Mouse (Mus musculus) testis, postnatal 10 days (tissue): ENCODE measurements around the gene Slpi.
"Not testable (repeated sequence)": the region's sequence is repeated elsewhere in the genome, so short reads cannot be mapped to it uniquely, and the experiment has no call there.

ENCODE experiments used
- DNase-seq: peaks from one replicate; pipeline ENCODE4 v3.0.0; 2021; ENCODE audit warnings: low spot score

The Slpi gene

DNA sequence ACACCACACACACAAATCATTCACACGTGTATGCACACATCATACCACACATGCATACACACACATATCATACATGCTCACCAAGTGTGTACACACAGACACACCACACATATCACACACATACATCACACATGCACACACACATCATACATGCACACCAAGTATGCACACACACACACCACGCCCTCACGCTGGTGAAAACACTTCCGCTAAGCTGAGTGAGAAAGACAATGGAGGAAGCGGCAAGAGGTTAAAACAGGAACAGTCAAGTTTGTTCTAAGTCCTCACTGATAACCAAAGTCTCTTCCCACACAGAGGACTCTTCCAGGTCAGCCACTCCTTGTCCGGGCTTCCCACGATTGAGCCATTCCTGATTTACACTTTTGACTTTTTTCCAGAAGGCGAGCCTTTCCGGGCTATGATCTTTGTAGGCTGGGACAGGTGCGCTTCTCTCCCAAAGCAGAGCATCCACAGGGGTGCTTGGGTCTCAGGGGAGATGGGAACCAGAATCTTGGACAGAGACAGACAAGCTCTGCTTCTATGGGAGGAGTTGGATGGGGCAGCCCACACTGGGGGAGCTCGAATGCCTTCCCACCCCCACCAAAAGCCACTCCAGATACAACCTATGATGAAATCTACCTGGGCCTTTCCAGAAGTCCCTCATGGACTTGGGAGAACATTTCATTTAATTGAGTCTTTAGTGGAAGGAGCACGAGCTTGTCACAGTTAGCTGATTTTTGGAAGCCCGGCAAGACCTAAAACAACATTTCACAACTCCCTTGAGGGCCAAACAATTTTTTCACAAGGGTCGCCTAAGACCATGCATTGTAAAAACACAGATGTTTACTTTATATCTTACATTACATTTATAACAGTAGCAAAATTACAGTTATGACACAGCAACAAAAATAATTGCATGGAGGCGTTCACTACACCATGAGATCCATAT is 11.1 kb downstream of the Slpi start:
- peak; percentile 34 for DNase-seq

DNA sequence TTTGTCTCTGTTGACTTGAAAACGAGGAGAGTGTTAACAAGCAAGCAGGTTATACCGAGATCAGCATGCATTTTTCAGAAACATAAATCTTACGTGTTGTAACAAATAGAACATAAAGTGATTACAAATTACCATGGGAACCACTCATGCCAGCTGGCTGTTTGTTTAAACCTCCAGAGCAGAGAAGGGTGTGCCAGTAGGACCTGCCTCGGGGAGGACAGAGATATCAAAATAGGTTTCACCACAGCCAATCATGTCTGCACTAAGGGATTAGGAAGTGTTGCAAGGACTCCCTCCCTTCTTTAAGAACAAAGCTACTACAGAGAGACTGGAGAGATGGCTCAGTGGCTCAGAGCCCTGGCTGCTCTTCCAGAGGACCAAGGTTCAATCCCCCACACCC is 15.7 kb downstream of the Slpi start:
- peak; percentile 23 for DNase-seq

DNA sequence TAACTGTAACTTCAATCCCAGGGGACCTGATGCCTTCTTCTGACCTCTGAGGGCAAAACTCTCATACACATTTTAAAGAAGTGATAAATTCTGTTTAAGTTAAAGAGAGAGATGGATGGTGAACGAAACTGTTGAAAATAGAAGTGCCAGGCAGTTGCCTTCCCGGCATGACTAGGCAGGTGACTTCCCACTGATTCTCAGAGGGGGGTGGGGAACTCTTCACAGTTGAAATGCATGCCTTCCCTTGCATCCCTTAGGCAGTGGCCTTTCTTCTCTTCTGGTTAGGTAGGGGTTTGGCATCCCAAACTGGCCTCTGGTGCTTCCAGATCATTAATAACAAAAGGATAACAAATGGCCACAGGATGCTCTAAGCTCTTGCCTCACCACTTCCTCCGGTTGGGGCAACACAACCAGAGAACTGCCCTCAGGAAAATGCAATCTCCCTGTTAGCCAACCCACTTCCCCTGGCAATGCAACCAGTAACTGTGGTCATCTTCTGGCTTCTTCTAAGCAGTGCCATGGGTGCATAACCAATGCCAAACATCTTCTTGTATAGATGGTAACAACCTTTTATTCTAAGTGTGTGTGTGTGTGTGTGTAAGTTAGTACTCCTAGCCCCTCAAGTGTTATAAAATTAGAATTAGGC is 16.4 kb downstream of the Slpi start:
- no peak for DNase-seq

DNA sequence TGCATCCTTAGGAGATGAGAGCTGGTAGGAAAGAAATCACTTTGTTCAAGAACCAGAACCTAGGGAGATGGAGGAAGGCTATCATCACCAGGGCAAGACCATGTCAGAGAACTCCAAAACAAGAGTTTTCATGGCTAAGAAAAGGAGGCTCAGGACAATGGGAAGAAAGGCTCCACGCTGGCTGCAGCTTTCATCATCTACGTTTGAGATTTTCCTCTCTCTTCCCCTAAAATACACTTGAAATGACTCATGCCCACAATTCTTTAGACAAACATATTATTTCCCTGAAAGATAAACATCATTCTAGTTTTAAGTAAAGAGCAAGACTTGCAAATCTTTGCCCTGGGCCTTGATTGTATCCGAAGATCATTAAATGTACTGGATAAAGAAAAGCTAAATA is 17.5 kb downstream of the Slpi start:
- no peak for DNase-seq

DNA sequence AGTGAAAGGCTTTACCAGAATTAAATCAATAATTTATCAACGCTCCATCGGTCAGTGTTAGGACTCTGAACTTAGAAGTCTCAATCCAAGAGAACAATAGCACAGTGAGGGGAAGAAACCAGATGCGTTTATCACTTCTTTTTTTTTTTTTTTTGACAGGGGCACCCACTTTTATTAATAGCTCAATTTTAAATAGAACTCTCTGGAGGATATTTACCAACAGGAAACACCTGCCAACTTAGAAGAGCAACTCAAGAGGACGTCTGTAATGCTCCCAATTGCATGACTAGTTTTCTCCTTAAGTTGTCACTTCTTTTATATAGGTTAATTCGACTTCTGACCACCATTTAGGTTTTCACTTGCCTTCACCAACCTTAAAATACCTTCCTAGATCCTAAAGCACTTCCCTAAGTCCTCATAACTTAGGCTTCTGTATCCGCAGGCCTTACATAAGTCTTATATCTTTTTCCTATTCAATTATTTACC is 20.2 kb downstream of the Slpi start:
- DNase-seq, result no peak

DNA sequence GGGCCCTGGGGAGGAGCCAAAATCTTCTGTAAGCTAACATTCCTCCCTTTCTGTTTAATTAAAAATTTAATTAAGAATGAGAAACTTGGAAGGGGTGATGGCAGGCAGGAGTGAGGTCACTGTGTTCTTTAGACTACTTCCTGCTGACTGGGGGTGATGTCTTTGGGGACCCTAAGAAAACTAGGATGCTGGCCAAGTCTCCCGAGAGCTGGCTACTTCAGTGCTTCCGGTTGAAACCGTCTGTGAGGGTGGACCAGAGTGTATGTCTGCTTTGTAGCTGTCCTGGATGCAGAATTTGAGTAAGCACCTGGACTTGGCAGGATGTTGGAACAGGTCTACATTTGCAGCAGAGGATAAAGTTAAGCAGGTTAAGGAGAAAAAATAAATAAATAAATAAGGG is 21.9 kb downstream of the Slpi start:
- DNase-seq, result no peak

DNA sequence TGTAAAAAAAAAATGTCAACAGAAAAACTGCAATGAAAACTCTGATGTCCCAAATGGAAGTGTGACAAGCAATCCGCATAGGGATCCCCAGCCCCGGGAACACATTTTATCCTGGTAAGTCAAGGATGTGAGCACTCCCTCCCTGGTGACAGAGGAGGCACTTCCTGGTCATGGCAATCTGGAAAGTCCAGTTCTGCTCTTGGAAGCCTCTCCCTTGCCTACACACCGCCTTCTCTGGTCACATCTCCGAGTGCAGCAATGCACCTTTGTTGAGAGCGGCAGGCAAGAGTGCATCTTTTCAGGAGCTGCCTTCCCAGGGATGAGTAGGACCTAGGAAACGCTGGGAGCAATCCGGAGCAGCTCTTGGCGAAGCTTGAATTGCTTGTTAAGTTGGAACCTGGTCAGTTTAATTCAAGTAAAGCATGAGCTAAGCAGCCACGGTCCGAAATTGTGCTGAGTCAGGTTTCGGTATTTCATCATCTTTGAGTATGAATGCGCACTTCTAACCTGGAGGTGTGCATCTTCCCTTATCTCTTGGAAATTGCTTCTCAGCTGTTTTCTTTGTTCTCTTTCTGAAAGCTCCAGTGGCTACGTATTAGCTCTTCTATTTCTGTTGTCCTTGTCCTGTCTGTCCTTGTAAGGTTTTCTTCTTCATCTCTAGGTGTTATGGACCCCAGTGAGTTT is 27.8 kb downstream of the Slpi start:
- no peak for DNase-seq

DNA sequence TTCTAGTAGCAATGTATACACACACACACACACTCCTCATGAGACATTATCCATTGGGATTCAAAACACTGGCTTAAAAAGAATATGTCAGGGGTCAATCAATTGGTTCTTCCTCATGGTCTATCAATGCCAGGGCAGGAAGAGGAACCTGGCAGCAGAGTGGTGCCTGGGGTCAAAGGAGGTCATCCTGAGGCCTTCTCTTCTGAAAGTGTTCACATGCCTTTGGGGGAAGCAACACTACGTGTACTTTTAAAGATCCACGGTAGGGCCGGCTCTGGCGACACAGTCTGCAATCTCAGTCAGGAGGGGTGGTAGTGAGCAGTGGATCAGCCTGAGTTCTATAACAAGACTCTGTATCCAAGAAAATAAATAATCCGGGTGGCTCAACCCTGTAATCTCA is 29.2 kb downstream of the Slpi start:
- DNase-seq, result no peak

DNA sequence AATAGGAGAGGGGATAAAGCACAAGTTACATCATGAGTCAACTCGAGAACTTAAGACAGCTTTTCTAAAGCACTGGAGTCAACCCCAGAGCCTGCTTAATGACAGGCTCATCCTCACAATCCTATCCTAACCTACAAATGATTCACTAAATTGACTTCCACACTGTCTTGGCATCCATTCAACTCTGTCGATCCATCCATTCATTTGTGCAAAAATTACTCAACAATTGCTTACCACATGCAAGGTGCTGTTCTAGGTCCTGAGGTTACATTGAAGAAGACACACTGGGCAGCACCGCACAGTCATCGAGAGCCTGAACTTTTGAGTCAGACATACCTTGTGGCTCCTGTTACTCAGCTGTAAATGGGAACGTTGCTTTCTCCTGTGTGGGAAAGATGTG is 29.9 kb downstream of the Slpi start:
- no peak for DNase-seq

DNA sequence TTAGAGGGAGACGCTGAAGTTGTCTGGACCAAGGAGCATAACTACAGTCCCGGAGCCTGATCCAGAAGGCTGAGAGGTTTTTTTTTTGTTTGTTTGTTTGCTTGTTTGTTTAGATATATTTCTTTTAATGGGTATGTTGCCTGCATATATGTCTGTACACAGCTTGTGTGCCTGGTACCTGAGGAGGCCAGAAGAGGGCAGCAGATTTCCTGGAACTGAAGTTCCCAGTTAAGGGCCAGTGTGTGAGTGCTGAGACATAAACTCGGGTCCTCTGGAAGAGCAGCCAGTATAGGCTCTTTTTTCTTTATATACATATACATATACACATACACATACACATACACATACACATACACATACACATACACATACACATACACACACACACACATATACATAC is 30.5 kb downstream of the Slpi start:
- no peak for DNase-seq

DNA sequence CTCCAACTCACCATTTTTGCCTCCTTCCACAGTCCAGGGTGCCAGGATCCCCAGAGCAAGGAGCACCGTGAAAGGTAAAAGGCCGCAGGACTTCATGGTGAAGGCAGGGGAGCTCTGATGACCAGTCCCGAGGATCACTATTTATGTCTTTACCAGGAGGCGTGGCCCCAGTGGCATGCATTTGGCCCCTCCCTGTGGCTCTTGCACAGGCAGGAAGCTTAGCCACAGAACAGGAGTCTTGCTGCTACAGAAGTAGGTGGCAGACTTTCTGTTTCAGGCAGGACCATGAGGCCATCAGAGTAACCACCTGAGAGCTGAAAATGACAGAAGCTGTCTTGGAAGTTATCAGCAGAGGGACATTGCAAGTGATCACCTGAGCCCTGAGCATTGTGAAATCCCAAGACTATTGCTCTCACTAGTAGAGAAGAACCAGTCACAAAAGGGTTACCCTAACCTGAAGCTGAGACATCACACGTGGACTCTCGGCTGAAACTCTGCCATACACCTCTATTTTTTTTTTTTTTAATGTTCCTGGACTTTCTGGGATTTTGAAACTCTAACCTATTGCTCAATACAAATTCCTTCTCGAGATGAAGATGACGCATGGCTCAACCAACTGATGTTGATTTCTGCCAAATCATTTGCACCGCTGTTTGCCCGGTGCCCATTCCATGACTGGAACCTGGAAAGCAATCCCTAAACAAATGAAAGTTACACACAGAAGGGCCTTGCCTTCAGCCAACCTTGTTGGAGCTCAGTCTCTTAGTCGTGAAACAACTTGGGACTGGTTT is 32.5 kb downstream of the Slpi start:
- no peak for DNase-seq

DNA sequence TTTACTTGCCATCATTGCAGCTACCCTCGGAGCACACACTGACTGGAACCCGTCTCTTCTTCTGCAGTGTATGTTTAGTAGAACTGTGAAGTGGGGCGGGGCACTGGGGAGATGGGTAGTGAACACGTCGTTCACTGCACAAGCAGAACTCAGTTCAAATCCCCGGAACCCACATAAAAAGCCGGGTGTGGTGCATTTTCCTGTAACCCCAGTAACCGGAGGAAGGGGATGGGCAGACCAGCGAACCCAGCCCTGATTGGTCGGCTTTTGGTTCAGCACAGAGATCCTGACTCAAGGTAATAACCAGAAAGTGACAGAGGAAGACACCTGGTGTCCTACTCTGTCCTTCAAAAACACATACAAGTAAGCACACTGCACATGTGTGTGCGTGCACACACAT is 35.5 kb downstream of the Slpi start:
- no peak for DNase-seq

DNA sequence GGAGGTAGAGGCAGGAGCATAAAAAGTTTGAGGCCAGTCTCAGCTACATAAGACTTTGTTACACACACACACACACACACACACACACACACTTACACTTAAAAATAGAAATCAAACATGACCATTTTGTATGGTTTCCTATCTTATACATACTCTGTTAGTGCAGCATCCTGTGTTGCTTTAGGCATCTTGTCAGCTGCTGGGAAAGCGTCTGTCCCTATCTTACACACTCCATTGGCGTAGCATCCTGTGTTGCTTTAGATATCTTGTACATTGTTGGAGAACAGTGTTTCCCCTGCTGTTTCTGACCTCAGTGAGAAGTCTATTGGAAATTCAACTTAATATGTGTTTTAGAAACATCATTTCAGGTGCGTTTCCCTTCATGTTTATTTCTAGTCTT is 36.2 kb downstream of the Slpi start:
- no peak for DNase-seq

DNA sequence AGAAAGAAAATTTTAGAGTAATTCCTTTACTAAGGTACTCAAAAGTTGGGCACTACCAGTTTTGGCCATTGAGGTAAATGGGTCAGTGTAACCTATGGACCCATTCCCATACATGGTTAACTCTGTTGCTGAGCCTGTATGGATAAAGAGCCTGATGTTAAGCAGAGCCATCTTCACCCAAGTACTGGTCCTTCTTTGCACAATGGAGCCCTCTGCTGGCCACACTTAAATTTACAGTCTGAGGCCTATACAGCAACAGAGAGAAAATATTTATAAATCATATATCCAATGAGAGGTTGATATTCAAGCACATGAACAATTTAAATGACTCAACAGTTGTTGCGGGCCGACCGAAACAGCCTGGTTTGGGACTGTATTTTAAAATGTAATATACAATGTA is 39.9 kb downstream of the Slpi start:
- DNase-seq, result peak; percentile 61

DNA sequence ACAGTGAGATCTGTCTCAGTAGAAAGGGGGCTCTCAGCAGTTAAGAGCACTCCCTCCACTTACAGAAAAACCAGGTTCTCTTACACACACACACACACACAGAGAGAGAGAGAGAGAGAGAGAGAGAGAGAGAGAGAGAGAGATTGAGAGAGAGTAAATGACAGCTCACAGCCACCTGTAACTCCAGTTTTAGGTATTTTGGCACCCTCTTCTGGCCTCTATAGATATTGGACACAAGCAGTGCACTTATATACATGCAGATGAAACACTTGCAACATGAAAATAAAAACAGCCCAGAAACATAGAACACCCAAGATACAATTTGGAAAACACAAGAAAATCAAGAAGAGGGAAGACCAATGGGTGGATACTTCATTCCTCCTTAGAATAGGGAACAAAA is 41.2 kb downstream of the Slpi start:
- DNase-seq, result not testable (repeated sequence)

DNA sequence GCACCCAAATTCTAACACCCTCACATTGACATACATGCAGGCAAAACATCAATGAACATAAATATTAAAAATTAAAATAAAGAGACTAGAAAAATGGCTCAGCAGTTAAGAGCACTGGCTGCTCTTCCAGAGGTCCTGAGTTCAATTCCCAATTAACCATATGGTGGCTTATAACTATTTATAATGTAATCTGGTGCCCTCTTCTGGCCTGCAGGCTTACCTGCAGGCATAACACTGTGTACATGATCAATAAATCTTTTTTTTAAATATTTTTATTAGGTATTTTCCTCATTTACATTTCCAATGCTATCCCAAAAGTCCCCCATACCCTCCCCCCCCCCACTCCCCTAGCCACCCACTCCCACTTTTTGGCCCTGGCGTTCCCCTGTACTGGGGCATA is 45.2 kb downstream of the Slpi start:
- DNase-seq, result not testable (repeated sequence)

DNA sequence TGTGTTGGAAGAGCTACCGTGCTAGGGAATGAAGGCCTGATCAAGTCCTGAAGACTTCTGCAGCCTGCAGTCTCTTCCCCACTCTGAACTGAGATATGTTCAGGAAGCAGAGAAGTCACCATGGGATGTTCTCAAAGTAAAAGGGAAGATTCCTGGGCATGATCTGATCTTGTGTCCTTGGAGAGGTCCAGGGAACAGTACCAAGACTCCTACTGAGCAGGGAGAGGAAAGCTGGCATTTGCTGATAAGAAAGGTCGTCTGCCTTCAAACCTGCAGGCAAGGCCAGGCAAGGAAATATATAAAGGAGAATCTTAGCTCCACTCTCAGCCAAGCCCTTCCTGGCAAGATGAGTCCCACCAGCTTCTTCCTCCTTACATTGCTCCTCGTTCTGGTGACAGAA is 56.5 kb downstream of the Slpi start, which contains the start of gene Svs5:
Gene Svs5 (plus strand): TSS at position 301 of the 400 bp plus-strand sequence.
- not testable (repeated sequence) for DNase-seq

DNA sequence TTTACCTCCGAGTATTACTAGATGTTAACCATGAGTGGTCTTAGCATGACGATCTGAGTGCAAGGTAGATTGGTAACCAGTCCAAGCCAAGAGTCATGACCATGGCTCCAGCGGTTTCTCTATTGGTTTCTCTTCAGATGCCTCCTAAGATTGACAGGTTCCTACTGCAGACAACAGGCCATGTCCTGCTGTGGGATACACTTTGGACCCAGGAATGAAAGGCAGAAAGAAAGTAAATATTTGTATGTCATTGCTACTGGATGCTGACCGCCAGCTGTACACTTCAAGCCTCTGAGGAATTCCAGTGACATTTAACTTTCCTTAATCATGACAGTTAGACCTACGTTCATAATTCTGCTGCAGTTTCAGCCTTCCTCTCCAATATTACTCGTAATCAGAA is 67.9 kb downstream of the Slpi start:
- DNase-seq, result no peak

DNA sequence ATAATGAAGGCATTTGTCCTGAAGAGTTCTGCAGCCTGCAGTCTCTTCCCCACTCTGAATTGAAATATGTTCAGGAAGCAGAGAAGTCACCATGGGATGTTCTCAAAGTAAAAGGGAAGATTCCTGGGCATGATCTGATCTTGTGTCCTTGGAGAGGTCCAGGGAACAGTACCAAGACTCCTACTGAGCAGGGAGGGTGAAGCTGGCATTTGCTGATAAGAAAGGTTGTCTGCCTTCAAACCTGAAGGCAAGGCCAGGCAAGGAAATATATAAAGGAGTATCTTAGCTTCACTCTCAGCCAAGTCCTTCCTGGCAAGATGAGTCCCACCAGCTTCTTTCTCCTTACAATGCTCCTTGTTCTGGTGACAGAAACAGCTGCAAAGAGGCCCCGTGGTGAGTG is 72.4 kb downstream of the Slpi start, which contains the start of gene Svs6:
Gene Svs6 (plus strand): TSS at position 301 of the 400 bp plus-strand sequence.
- DNase-seq, result not testable (repeated sequence)

DNA sequence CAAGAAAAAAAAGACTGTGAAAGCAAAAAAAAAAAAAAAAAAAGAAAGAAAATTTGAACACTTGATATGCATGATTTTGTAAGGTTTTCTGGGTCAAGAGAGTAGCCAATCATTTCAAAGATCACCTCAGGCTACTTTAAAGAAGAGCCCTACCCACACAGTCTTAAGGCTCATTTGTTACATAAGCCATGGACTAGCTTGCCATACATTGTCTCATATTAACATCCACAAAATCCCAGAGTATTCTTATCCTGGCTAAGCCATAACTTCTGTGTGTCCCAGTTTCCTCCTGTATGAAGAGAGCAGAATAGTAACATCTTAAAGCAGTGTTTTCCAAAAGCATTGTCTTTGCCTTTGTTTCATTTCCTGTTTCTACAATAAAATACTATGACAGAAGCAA is 73.4 kb downstream of the Slpi start:
- DNase-seq, result not testable (repeated sequence)

DNA sequence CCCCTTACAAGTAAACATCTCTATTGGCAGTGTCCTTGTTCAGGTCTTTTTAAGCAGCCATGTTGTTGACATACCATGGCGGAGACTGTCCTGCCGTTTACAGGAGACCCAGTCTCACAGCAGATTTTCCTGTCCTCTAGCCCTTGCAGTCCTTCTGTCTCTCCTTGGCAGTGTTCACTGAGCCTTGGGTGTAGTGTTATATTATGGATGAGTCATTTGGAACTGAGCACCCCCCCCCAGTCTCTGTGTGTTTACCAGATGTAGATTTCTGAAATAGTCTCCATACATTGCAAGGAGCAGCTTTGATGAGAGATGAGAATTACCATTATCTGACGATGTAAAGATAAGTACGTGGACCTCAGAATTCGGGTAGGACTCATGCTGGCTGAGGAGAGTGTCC is 76.3 kb downstream of the Slpi start:
- no peak for DNase-seq
